Mouse (Mus musculus): ENCODE measurements at regions not wholly inside any gene's neighbourhood (a gene's known extent, or its start where the extent isn't known, plus 50 kb on each side); places are given as distances from the start of the nearest gene placed in this dataset.

DNA sequence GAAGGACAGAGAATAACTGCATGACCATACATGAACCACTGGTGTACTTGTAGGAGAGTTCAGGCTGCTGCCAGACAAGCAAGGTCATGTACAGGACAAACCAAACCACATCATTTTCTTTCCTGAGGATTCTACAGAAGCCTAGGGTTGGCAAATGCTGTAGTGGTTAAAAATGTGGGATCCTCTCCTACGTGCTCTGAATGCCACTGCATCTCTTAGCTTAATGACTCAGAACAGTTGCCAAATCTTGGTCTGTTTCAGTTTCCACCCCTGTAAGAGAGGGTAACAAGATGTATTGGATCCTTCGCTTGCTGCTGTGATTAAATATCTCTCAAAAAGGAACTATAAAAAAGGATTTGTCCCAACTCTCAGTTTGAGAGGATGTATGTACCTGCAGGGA lies 938.1 kb downstream of the 4930444P10Rik start:
- H3K9me3 ChIP-seq (ENCODE audit: control insufficient read depth, low read length): no peaks in the 10 kb centered on the region
- 87% methylated on average over 2 of the region's 2 CpGs for WGBS
- H3K27me3 ChIP-seq (replicated peaks; ENCODE audit: control insufficient read depth, insufficient read depth, low read length): no peaks in the 10 kb centered on the region

DNA sequence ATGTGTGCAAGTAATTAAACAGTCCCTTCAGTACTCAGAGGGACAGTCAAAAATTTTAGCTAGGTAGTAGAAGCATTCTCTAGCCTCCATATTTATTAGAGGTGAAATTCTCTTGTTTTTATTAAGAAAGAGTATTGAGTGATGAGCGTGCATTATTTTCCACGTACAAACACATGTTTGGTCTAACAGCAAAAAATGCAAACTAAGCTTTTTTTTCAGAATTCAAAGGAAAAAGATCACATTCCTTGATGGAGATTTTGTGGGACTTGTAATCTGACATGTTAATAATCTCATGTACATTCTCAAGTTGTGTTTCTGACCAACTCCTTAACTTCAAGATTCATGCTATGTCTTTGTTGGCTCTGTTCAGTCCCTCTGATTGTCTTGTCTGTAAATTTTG lies 939.2 kb downstream of the 4930444P10Rik start:
- 92% methylated on average over 2 of the region's 2 CpGs for WGBS
- Histone ChIP-seq H3K9me3 (ENCODE audit: control insufficient read depth, low read length) (no peaks in the 10 kb centered on the region), H3K9ac (ENCODE audit: low read depth, low read length) (no peak overlapping the region), H3K27me3 (replicated peaks; ENCODE audit: control insufficient read depth, insufficient read depth, low read length) (no peaks in the 10 kb centered on the region), H3K4me3 (ENCODE audit: low read length) (no peak overlapping the region), H3K27ac (ENCODE audit: low read depth, low read length) (no peak overlapping the region), H3K4me1 (ENCODE audit: control insufficient read depth, insufficient read depth, low read depth, low read length) (no peaks in the 10 kb centered on the region), H3K36me3 (ENCODE audit: control insufficient read depth, insufficient read depth, low read length) (no peaks in the 10 kb centered on the region), H3K4me2 (ENCODE audit: low read length) (no peak overlapping the region)
- ATAC-seq: no peak

More for the DNA sequence above, 938.1 kb downstream of the 4930444P10Rik start:
- Histone ChIP-seq H3K4me2 (ENCODE audit: low read length) (no peak overlapping the region), H3K36me3 (ENCODE audit: control insufficient read depth, insufficient read depth, low read length) (no peaks in the 10 kb centered on the region), H3K4me1 (ENCODE audit: control insufficient read depth, insufficient read depth, low read depth, low read length) (no peaks in the 10 kb centered on the region), H3K27ac (ENCODE audit: low read depth, low read length) (no peak overlapping the region), H3K4me3 (ENCODE audit: low read length) (no peak overlapping the region), H3K9ac (ENCODE audit: low read depth, low read length) (no peak overlapping the region)
- ATAC-seq: no peak

DNA sequence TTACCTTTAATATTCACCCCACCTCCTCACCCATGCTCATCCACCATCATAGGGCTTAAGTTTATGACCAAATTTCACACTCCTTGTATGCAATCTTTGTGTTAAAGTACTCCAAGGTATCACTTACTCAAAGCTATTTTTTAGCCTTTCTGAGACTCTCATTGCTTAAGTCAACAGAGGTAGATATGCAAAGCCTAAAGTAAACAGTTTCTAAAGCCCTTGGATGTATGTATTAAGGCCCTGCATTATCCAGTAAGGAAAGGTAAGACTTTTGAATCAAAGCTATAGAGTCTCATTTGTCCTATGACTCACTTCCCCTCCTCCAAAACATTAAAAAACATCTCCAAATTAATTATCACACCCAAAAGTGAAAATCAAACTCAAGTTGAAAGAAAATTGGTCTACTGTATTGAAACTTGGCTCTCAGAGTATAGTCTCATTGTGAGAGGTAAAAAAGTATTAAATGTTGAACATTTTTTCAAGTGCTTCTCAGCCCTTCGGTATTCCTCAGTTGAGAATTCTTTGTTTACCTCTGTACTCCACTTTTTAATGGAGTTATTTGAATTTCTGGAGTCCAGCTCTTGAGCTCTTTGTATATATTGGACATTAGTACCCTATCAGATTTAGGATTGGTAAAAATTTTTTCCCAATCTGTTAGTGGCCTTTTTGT lies 949.1 kb downstream of the 4930444P10Rik start:
- no peak overlapping the region for H3K27ac ChIP-seq (ENCODE audit: low read depth, low read length)
- no peaks in the 10 kb centered on the region for H3K27me3 ChIP-seq (replicated peaks; ENCODE audit: control insufficient read depth, insufficient read depth, low read length)
- H3K4me3 ChIP-seq (ENCODE audit: low read length): no peak overlapping the region
- no peaks in the 10 kb centered on the region for H3K36me3 ChIP-seq (ENCODE audit: control insufficient read depth, insufficient read depth, low read length)
- peaks cover 2% of the 10 kb centered on the region; the same call in 1 of the 2 replicates for H3K9me3 ChIP-seq (ENCODE audit: control insufficient read depth, low read length)
- H3K4me1 ChIP-seq (ENCODE audit: control insufficient read depth, insufficient read depth, low read depth, low read length): no peaks in the 10 kb centered on the region
- no peak for ATAC-seq
- H3K9ac ChIP-seq (ENCODE audit: low read depth, low read length): no peak overlapping the region
- H3K4me2 ChIP-seq (ENCODE audit: low read length): no peak overlapping the region
- WGBS: 83% methylated on average over 1 of the region's 1 CpGs

DNA sequence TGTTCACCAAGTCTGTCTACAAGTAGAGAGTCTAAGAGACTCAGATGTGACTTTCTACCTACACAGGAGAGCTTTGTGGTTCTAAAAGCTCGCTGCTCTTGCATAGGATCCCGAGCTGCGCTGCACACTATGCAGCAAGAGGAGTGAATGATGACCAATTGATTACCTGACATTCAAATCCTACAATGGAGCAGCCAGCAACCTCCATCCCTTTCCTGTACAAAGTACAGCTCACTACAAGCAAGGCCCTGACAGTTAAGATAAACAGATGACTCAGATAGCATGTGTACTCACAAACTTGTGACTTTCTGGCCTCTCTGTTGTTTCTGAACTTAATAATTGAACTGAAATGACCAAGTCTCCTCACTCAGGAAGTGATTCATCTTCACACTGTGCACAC lies 974.7 kb downstream of the 4930444P10Rik start:
- H3K4me3 ChIP-seq (ENCODE audit: low read length): no peak overlapping the region
- H3K27me3 ChIP-seq (replicated peaks; ENCODE audit: control insufficient read depth, insufficient read depth, low read length): no peaks in the 10 kb centered on the region
- WGBS: 69% methylated on average over 3 of the region's 3 CpGs
- H3K4me1 ChIP-seq (ENCODE audit: control insufficient read depth, insufficient read depth, low read depth, low read length): no peaks in the 10 kb centered on the region
- ATAC-seq: no peak
- no peak overlapping the region for H3K27ac ChIP-seq (ENCODE audit: low read depth, low read length)
- no peak overlapping the region for H3K9ac ChIP-seq (ENCODE audit: low read depth, low read length)
- H3K9me3 ChIP-seq (ENCODE audit: control insufficient read depth, low read length): no peaks in the 10 kb centered on the region
- no peaks in the 10 kb centered on the region for H3K36me3 ChIP-seq (ENCODE audit: control insufficient read depth, insufficient read depth, low read length)
- no peak overlapping the region for H3K4me2 ChIP-seq (ENCODE audit: low read length)

DNA sequence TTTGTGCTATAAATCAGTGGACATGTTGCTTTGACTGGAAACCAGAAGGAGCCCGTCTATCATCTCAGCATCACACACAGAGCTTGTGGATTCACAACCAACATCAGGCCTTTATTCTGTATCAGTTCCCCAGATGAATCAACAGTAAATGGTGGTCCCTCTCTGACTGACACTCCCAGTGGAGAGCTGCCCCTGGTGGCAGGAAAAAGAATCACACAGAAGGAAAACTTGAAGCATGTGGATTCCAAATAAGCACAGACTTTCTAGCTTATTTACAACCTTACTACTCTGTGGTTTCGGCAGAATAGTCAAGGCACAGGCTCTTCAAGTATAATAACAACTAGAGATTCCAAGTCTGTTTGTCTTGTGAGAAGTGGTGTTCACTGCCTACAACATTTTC lies 981.7 kb downstream of the 4930444P10Rik start:
- Histone ChIP-seq H3K4me2 (ENCODE audit: low read length) (no peak overlapping the region), H3K27me3 (replicated peaks; ENCODE audit: control insufficient read depth, insufficient read depth, low read length) (no peaks in the 10 kb centered on the region), H3K4me1 (ENCODE audit: control insufficient read depth, insufficient read depth, low read depth, low read length) (no peaks in the 10 kb centered on the region), H3K36me3 (ENCODE audit: control insufficient read depth, insufficient read depth, low read length) (no peaks in the 10 kb centered on the region), H3K4me3 (ENCODE audit: low read length) (no peak overlapping the region), H3K27ac (ENCODE audit: low read depth, low read length) (no peak overlapping the region), H3K9ac (ENCODE audit: low read depth, low read length) (no peak overlapping the region), H3K9me3 (ENCODE audit: control insufficient read depth, low read length) (no peaks in the 10 kb centered on the region)
- no peak for ATAC-seq
- WGBS: 96% methylated on average over 2 of the region's 2 CpGs

DNA sequence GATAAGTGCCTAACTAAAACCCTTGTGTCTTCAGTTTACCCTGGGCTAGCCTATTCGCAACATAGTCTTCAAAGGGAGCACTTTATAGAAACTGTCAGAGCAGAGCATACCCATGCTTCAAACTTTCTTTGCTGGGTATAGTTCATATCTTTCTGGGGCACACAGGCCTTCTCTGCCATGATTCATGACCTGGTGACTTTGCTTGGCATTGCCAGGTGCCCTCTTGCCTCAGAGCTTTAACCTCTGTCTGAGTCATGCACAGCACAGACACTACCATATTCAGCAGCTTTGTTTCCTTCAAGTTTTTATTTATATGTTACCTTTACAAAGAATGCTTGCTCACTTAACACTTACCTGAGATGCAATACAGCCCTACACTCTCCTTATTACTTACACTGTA lies 1022.8 kb downstream of the 4930444P10Rik start:
- WGBS: 100% methylated on average over 1 of the region's 1 CpGs
- H3K9ac ChIP-seq (ENCODE audit: low read depth, low read length): no peak overlapping the region
- ATAC-seq: no peak

GRCm38 (mm10) chr1:15034047-15034446 lies 1059.1 kb downstream of the 4930444P10Rik start:
- ATAC-seq: no peak
- Histone ChIP-seq H3K4me3 (ENCODE audit: low read length) (no peak overlapping the region), H3K9ac (ENCODE audit: low read depth, low read length) (no peak overlapping the region), H3K4me1 (ENCODE audit: control insufficient read depth, insufficient read depth, low read depth, low read length) (no peaks in the 10 kb centered on the region), H3K4me2 (ENCODE audit: low read length) (no peak overlapping the region), H3K27ac (ENCODE audit: low read depth, low read length) (no peak overlapping the region), H3K36me3 (ENCODE audit: control insufficient read depth, insufficient read depth, low read length) (no peaks in the 10 kb centered on the region), H3K27me3 (replicated peaks; ENCODE audit: control insufficient read depth, insufficient read depth, low read length) (no peaks in the 10 kb centered on the region), H3K9me3 (ENCODE audit: control insufficient read depth, low read length) (no peaks in the 10 kb centered on the region)
- WGBS: 86% methylated on average over 1 of the region's 1 CpGs

More for the DNA sequence above, 1022.8 kb downstream of the 4930444P10Rik start:
- Histone ChIP-seq H3K4me3 (ENCODE audit: low read length) (no peak overlapping the region), H3K9me3 (ENCODE audit: control insufficient read depth, low read length) (no peaks in the 10 kb centered on the region), H3K27ac (ENCODE audit: low read depth, low read length) (no peak overlapping the region), H3K27me3 (replicated peaks; ENCODE audit: control insufficient read depth, insufficient read depth, low read length) (no peaks in the 10 kb centered on the region), H3K36me3 (ENCODE audit: control insufficient read depth, insufficient read depth, low read length) (no peaks in the 10 kb centered on the region), H3K4me1 (ENCODE audit: control insufficient read depth, insufficient read depth, low read depth, low read length) (no peaks in the 10 kb centered on the region), H3K4me2 (ENCODE audit: low read length) (no peak overlapping the region)

DNA sequence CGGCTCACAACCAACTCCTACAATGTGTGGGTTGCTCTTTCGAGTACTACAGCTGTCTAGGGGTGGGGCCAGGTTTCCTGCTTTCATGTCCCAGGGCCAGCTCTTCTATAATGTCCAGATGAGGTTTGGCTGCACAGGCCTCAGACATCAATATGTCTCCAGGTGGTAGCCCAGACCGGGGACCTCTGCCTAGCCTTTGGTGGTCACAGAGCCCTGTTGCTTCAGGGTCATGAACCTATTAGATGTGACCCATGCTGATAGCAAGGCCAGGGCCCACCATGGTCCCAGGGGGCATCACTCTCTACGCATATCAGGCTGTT lies 1074.7 kb downstream of the 4930444P10Rik start:
- Histone ChIP-seq H3K4me2 (ENCODE audit: low read length) (no peak overlapping the region), H3K4me3 (ENCODE audit: low read length) (no peak overlapping the region), H3K9me3 (ENCODE audit: control insufficient read depth, low read length) (no peaks in the 10 kb centered on the region), H3K36me3 (ENCODE audit: control insufficient read depth, insufficient read depth, low read length) (no peaks in the 10 kb centered on the region), H3K27ac (ENCODE audit: low read depth, low read length) (no peak overlapping the region), H3K9ac (ENCODE audit: low read depth, low read length) (no peak overlapping the region), H3K27me3 (replicated peaks; ENCODE audit: control insufficient read depth, insufficient read depth, low read length) (no peaks in the 10 kb centered on the region), H3K4me1 (ENCODE audit: control insufficient read depth, insufficient read depth, low read depth, low read length) (no peaks in the 10 kb centered on the region)
- ATAC-seq: no peak
- WGBS: 91% methylated on average over 4 of the region's 4 CpGs

- no peaks in the 10 kb centered on the region for H3K9me3 ChIP-seq (ENCODE audit: control insufficient read depth, low read length)
- 67% methylated on average over 9 of the region's 9 CpGs for WGBS
- H3K27me3 ChIP-seq (replicated peaks; ENCODE audit: control insufficient read depth, insufficient read depth, low read length): no peaks in the 10 kb centered on the region
- no peak overlapping the region for H3K4me2 ChIP-seq (ENCODE audit: low read length)
- H3K27ac ChIP-seq (ENCODE audit: low read depth, low read length): no peak overlapping the region
- H3K36me3 ChIP-seq (ENCODE audit: control insufficient read depth, insufficient read depth, low read length): no peaks in the 10 kb centered on the region
- no peak overlapping the region for H3K4me3 ChIP-seq (ENCODE audit: low read length)
- H3K9ac ChIP-seq (ENCODE audit: low read depth, low read length): no peak overlapping the region
- H3K4me1 ChIP-seq (ENCODE audit: control insufficient read depth, insufficient read depth, low read depth, low read length): no peaks in the 10 kb centered on the region
- ATAC-seq: no peak
Measured at GRCm38 (mm10) chr1:15017689-15018459, 1075.3 kb downstream of the 4930444P10Rik start.

Data from hindbrain, embryonic 16.5 days (tissue).